Comparison of ENCODE assay signal across 13 mouse cellular contexts in the genomic region with DNA sequence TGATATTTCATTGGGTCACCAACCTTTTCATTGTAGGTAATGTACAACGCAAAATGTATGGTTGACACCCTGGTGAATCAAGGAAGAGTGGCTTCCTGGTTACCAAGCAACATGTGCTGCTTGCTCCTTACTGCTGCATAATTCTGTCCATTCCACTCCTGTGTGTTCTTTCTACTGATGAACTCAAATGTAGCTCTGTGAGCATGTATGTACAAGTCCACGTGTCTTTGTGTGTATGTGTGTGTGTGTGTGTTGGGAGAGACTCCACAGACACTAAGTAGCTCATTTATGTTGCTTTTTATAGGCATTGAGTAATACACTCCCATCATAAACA.
DNase-seq lines count a peak whose midpoint lies in the region; ATAC-seq lines count a peak whose summit lies in the region.
"Had no signal": no experiment of that assay in that cellular context is flagged by ENCODE, and none has a peak within 500 bp of the region (broad histone marks: within the 10 kb centered on the region; RNA-seq: fewer than 3 reads in every experiment).

No protein-coding gene starts in this region.

- H3K27me3 ChIP-seq in forebrain, embryonic 12.5 days: no peaks in the 10 kb centered on the region
- H3K27me3 ChIP-seq in forebrain, embryonic 10.5 days (ENCODE audit: poor library complexity, severe bottlenecking): no peaks in the 10 kb centered on the region
- H3K27me3 ChIP-seq in lung, embryonic 15.5 days: no peaks in the 10 kb centered on the region
- H3K27me3 ChIP-seq in hindbrain, embryonic 15.5 days: no peaks in the 10 kb centered on the region

- H3K9me3 ChIP-seq in forebrain, embryonic 12.5 days: no peaks in the 10 kb centered on the region
- no peaks in the 10 kb centered on the region for H3K9me3 ChIP-seq in forebrain, embryonic 10.5 days
- no peaks in the 10 kb centered on the region for H3K9me3 ChIP-seq in lung, embryonic 15.5 days
- H3K9me3 ChIP-seq in hindbrain, embryonic 15.5 days: no peaks in the 10 kb centered on the region

- peaks cover 15% of the 10 kb centered on the region for H3K4me1 ChIP-seq in forebrain, embryonic 12.5 days
- peaks cover 27% of the 10 kb centered on the region for H3K4me1 ChIP-seq in forebrain, embryonic 10.5 days
- peaks cover 10% of the 10 kb centered on the region for H3K4me1 ChIP-seq in lung, embryonic 15.5 days
- H3K4me1 ChIP-seq in hindbrain, embryonic 15.5 days (replicated peaks): peaks cover 13% of the 10 kb centered on the region

- no peak overlapping the region for H3K27ac ChIP-seq in forebrain, embryonic 12.5 days
- no peak overlapping the region for H3K27ac ChIP-seq in forebrain, embryonic 10.5 days
- 0 out of 2 replicates have a peak overlapping the region, but pooled peaks have one; percentile 22 for H3K27ac ChIP-seq in lung, embryonic 15.5 days
- H3K27ac ChIP-seq in hindbrain, embryonic 15.5 days (replicated peaks): no peak overlapping the region

- no peaks in the 10 kb centered on the region for H3K36me3 ChIP-seq in forebrain, embryonic 12.5 days (replicated peaks)
- H3K36me3 ChIP-seq in forebrain, embryonic 10.5 days (replicated peaks): no peaks in the 10 kb centered on the region
- H3K36me3 ChIP-seq in lung, embryonic 15.5 days: no peaks in the 10 kb centered on the region
- H3K36me3 ChIP-seq in hindbrain, embryonic 15.5 days: no peaks in the 10 kb centered on the region

- H3K4me2 ChIP-seq in forebrain, embryonic 12.5 days: no peak overlapping the region
- H3K4me2 ChIP-seq in lung, embryonic 15.5 days: no peak overlapping the region
- peak overlapping the region; percentile 39 for H3K4me2 ChIP-seq in hindbrain, embryonic 15.5 days

- H3K9ac ChIP-seq in forebrain, embryonic 12.5 days: no peak overlapping the region
- H3K9ac ChIP-seq in lung, embryonic 15.5 days: no peak overlapping the region
- H3K9ac ChIP-seq in hindbrain, embryonic 15.5 days: no peak overlapping the region

- no peak overlapping the region for H3K4me3 ChIP-seq in forebrain, embryonic 12.5 days (replicated peaks)
- H3K4me3 ChIP-seq in forebrain, embryonic 10.5 days: no peak overlapping the region
- H3K4me3 ChIP-seq in lung, embryonic 15.5 days: no peak overlapping the region
- 0 out of 2 replicates have a peak overlapping the region, but pooled peaks have one; percentile 3 for H3K4me3 ChIP-seq in hindbrain, embryonic 15.5 days

- ATAC-seq in forebrain, embryonic 12.5 days (ENCODE audit: low FRiP score): peak; percentile 56
- ATAC-seq in lung, embryonic 15.5 days (ENCODE audit: borderline replicate concordance, extremely low read depth, low FRiP score, low TSS enrichment): no peak
- peak; percentile 65 for ATAC-seq in hindbrain, embryonic 15.5 days (ENCODE audit: low FRiP score, low read depth)

- 61% methylated on average over 2 of the region's 2 CpGs for WGBS in forebrain, embryonic 12.5 days
- 84% methylated on average over 2 of the region's 2 CpGs for WGBS in forebrain, embryonic 10.5 days
- WGBS in lung, embryonic 15.5 days: 67% methylated on average over 2 of the region's 2 CpGs
- 29% methylated on average over 2 of the region's 2 CpGs for WGBS in hindbrain, embryonic 15.5 days

- no peak for DNase-seq in forebrain, embryonic 10.5 days (ENCODE audit: extremely low spot score, low spot score)
- DNase-seq in lung, postnatal 14 days: no peak
- DNase-seq in retina, embryonic 14.5 days (ENCODE audit: low spot score): peak; percentile 40
- no peak for DNase-seq in cerebellum, adult 18-20 months
- no peak for DNase-seq in urinary bladder, postnatal 14 days (ENCODE audit: low spot score)
- DNase-seq: adrenal gland, postnatal 14 days; gastrocnemius, postnatal 10 days; kidney, postnatal 25 days; liver; lung, postnatal 36 days had no signal
